Mouse (Mus musculus): Measurements from ENCODE around the gene Hs3st6.

The Hs3st6 gene

GRCm38 (mm10) chr17:24729067-24729466 lies 23.7 kb upstream of the Hs3st6 start:
- DNase-seq: no peak

GRCm38 (mm10) chr17:24730787-24731186 lies 22.0 kb upstream of the Hs3st6 start:
- no peak for DNase-seq

GRCm38 (mm10) chr17:24732233-24732935 lies 20.4 kb upstream of the Hs3st6 start:
- DNase-seq: no peak

GRCm38 (mm10) chr17:24733434-24734050 lies 19.2 kb upstream of the Hs3st6 start:
- DNase-seq: no peak

- no peak for DNase-seq
Observed at GRCm38 (mm10) chr17:24734513-24734912, 18.3 kb upstream of the Hs3st6 start.

- no peak for DNase-seq
Observed at GRCm38 (mm10) chr17:24735446-24735845, 17.3 kb upstream of the Hs3st6 start.

GRCm38 (mm10) chr17:24736330-24737051 lies 16.3 kb upstream of the Hs3st6 start, which contains the start of gene Msrb1:
TSS of gene Msrb1 (plus strand) at chr17:24736642.
- DNase-seq: peak; percentile 93 to 97

- DNase-seq: no peak
Observed at GRCm38 (mm10) chr17:24737135-24737810, 15.5 kb upstream of the Hs3st6 start.

- DNase-seq: no peak
Observed at GRCm38 (mm10) chr17:24738238-24738637, 14.6 kb upstream of the Hs3st6 start.

- no peak for DNase-seq
Observed at GRCm38 (mm10) chr17:24739926-24740325, 12.9 kb upstream of the Hs3st6 start.

GRCm38 (mm10) chr17:24742307-24742706 lies 10.5 kb upstream of the Hs3st6 start:
- DNase-seq: no peak

- no peak for DNase-seq
Observed at GRCm38 (mm10) chr17:24743896-24744295, 8.9 kb upstream of the Hs3st6 start.

GRCm38 (mm10) chr17:24744381-24744780 lies 8.4 kb upstream of the Hs3st6 start:
- no peak for DNase-seq

- DNase-seq: peak; percentile 46 to 53
Observed at GRCm38 (mm10) chr17:24745526-24746497, 7.0 kb upstream of the Hs3st6 start.

- no peak for DNase-seq
Observed at GRCm38 (mm10) chr17:24746986-24747385, 5.8 kb upstream of the Hs3st6 start.

GRCm38 (mm10) chr17:24751528-24751927 lies 1.3 kb upstream of the Hs3st6 start:
- DNase-seq: no peak

- no peak for DNase-seq
Observed at GRCm38 (mm10) chr17:24757394-24757793, 4.6 kb downstream of the Hs3st6 start.

GRCm38 (mm10) chr17:24761121-24761520 lies 8.3 kb downstream of the Hs3st6 start:
- no peak for DNase-seq

- DNase-seq: no peak
Observed at GRCm38 (mm10) chr17:24765016-24765905, 12.5 kb downstream of the Hs3st6 start.

- no peak for DNase-seq
Observed at GRCm38 (mm10) chr17:24766266-24766875, 13.6 kb downstream of the Hs3st6 start.

Measured in thymus, adult 18-20 months (tissue).